Mouse (Mus musculus): Measurements from ENCODE around the gene Sin3a.

Gene Sin3a

GRCm38 (mm10) chr9:57138507-57138906 is 66.7 kb downstream of the Sin3a start:
- DNase-seq, result no peak

GRCm38 (mm10) chr9:57139110-57139509 is 67.3 kb downstream of the Sin3a start:
- no peak for DNase-seq

DNA sequence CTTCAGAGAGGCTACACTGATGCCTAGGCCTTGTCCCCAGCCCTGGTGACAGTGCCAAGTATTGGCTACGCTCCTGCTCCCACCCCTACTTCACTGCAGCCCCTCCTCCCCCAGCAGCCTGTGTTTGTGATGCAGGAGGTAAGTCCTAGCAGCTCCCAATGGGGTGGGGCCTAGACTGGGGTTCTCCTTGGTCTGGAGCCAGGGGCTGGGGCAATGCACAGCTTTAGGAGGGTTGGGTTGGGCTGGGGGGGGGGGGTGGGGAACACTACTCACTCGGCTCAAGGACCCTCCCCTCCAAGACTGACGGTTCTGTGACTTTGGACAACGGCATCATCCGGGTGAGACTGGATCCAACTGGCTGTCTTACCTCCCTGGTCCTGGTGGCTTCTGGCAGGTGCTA is 67.7 kb downstream of the Sin3a start:
- no peak for DNase-seq

- no peak for DNase-seq
These were observed 69.8 kb downstream of the Sin3a start for GRCm38 (mm10) chr9:57141417-57142353.

- DNase-seq, result no peak
These were observed 71.4 kb downstream of the Sin3a start for GRCm38 (mm10) chr9:57143212-57143611.

- peak; percentile 15 for DNase-seq
These were observed 73.0 kb downstream of the Sin3a start for GRCm38 (mm10) chr9:57144830-57145229.

DNA sequence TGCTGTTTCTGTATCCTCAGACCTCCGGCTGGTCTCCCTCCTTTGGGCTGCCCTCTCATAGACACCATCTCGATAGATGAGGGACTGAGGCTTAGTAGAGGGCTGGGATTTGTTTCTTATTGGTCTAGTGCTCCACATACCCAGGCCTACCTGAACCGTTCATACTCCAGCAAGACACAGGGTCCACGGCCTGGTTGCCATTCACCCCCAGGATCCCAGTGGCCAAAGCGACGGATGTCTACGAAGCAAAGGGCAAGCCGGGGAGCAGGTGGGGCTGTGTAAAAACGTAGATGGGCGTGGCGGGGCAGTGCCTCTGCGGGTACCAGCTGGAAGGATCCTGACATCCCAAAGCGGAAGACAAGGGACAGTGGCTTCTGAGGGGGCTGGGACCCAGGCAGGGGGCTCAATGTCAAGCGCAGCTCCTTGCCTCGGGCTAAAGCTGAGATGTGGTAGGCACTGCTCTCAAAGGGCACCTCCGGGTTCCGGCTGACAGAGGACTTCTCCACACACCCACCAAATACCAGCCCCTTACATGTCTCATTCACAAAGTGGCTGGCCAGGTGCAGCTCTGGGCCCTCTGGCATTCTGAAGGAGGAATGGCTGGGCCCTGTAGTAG is 74.7 kb downstream of the Sin3a start:
- DNase-seq, result peak; percentile 28

DNA sequence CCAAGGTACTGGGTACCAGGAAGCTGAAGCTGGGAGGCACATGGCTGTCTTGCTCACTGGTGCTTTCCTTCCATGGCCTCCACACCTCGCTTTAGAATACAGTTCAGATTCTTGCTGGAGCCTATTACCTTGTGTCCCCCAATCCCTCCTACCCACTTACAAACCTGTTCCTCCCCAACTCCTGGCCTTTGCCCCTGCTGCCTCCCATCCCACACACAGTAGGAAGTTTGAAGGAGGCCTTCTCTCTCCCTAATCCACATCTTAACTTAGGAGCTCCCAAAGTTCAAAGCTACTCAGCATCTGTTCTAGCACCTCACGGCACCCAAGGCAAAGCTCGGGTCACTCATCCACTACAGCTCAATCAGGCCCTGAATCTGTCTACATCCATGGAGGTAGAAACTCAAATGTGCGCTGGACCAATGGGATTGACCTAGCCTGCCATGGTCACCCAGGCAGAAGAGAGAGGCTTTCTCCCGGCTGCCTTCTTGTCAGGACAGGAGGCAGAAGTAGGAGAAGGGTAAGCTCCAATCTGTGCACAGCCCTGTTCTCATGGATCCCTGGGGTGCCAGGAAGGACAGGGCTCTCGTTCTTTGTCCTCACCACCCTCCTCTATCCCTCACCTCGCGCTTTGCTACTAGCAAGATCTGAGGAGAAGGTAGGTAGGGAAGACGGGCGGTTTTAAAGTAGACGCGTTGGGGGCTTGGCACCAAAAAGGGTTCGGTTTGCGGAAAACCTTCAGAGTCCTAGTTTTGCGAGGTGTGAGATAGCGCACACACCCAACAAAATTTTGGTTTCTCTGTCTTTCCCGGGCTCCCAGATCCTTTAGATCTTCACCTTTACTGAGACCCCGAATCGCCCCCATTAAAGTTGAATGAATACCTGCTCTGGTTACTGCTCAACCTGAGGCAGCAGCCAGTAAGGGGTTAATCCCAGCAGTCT is 75.6 kb downstream of the Sin3a start:
- DNase-seq, result peak; percentile 20

DNA sequence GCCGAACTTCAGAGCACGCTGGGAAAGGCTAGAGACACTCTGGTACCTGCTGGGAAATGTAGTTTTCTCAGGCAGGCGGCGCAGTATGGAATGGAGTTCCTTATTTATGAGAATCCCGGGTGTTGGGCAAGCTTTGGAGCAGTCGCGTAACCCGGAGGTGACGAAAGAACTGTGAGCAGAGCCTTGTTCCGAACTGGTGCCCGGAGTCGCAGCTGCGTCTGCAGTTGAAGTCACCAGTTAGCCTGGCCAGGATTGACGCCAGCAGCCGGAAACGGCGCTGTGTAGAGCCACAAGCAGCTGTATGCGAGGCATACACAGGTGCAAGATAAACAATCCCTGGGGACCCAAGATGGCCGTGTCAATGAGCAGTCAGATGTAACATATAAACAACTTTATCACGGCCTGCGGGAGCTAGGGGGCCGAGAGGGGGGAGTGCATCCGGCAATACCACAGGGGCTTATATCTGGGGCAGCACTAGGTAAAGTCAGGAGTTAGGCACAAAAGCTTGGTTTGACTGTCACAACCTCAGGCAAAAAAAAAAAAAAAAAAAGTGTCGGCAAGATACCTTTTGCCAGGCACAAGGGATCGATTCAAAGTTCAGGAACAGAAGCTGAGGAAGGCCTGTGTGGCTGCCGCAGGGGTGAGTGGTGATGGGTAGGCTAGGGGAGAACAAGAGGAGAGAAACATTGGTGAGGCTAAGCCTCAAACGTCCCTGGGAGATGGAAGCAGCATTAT is 76.5 kb downstream of the Sin3a start, which contains the start of gene Neil1:
Gene Neil1 (minus strand): TSS at position 162 of the 735 bp plus-strand sequence.
- peak; percentile 80 for DNase-seq

GRCm38 (mm10) chr9:57149021-57149420 is 77.2 kb downstream of the Sin3a start:
- DNase-seq, result peak; percentile 35

DNA sequence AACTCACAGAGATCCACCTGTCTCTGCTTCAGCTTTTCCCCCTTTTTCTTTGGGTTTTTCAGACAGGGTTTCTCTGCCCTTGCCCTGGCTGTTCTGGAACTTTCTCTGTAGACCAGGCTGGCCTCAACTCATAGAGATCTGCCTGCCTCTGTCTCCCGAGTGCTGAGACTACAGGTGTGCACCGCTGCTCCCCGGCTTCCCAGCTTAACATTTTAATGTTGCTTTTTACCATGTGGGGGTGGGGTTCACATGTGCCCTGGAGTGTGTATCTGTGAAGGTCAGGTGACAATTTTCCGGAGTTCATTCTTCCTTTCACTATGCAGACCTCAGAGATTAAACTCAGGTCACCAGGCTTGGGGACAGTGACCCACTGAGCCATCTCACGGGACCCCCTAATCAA is 78.4 kb downstream of the Sin3a start:
- no peak for DNase-seq

GRCm38 (mm10) chr9:57152331-57152730 is 80.5 kb downstream of the Sin3a start:
- peak; percentile 55 for DNase-seq

DNA sequence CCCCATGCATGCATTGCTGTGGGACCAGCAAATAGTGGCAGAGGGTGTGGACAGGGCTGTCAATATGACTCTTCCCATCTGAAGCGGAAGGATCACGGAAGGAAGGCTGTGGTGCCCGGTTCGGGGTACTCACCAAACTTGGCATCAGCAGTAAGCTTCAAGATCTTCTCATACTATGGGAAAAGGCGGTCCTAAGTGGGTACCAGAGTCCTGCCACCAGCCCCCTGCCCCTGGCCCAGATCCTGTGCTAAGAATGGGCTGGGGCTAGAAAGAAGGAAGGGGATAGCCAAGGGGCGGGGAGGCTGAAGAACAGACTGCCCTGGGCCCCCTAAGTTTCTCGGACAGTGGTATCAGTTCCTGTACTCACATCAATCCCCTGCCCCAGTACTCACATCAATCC is 84.5 kb downstream of the Sin3a start:
- no peak for DNase-seq

DNA sequence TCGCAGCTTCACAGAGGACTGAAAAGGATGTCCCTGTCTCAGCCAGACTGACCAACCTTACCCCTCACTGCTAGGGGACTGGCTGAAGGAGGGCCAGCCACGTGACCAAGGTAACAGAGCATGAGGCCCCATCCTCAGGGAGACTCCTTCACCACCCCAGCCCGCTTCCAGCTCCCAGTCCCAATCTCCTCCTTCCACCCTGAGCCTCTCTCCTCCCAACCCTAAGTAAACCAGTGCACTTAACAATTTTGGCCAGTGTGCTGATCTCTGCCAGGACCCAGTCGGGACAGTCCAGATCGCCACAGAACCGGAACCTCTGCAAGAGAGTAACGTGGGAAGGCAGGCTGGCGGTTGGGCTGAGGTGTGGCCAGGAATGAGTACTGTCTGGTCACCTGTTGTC is 85.0 kb downstream of the Sin3a start:
- peak; percentile 14 for DNase-seq

- peak; percentile 53 for DNase-seq
These were observed 85.7 kb downstream of the Sin3a start for GRCm38 (mm10) chr9:57157499-57157898.

DNA sequence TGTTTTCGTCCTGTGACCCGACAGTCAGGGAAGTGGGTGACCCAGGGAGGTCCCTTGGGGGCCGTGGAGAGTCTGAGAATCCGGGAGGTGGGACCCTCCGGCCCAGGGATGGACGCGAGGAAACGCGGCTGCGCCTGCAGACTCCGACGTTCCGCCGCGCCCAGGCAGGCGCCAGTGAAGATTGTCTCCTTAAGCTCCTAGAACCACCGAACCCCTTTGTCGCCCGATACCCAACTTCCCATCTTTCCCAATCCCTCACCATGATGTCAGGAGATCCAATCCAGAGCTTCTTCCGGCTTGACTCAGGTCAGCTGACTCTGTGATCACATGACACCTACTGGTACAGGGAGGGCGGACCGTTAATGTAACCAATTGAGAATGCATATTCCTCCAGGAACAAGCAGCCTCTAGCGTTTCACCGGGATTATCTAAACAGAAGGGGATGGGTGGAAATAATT is 86.2 kb downstream of the Sin3a start, which contains the start of gene Commd4:
Gene Commd4 (minus strand): TSS at position 319 of the 458 bp plus-strand sequence.
- DNase-seq, result peak; percentile 84

DNA sequence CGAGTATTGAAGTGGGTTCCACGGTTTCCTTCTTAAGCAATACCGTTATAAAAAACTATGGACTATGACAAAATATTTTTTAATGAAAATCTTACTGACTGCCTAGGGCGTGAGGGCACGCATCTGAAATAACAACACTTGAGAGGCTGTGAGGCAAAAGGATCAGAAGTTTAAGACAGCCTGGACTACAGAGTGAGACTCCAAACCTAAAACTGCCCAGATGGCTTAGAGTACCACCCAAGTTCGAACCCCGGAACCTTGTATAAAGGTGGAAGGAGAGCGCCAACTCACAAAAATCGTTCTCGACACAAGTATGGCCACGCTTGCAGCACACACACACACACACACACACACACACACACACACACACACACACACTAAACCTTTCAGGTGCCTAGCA is 86.7 kb downstream of the Sin3a start:
- peak; percentile 13 for DNase-seq

DNA sequence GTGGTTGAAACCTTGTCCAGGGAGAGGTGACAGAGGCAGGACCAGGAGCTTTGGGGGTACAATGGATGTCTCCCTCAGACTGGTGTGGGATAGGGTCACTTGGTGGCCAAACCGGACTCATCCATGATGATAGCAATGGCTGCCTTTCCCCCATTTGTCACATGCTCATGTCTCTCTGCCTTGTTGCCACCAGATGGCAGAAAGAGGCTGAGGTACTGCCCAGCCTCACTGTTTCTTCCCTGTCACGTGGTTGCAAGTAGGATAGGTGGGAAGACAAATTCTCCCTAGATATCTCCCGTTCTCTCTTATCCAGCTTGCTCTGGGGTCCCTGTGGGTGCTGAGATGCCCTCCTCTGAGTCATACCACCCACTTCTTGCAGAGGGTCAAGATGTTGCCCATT is 90.7 kb downstream of the Sin3a start:
- DNase-seq, result peak; percentile 7

DNA sequence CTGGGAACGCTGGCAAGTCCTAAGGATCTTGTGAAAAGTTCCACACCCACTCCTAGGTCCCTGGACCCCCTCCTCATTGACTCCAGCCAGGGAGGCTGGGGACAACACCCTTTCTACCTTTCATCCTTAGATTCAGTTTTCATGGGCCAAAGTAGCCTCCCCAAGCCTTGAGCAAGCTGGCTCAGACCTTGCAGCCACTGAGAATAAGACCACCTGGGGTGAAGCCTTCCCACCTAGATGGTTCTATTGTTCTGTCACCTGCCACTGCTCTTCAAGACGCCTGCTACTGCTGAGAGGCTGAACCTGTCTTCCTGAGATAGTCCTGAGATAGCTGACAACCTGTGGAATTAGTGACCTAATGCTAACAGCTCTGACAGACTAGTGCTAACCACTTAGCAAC is 91.3 kb downstream of the Sin3a start:
- DNase-seq, result no peak

GRCm38 (mm10) chr9:57166173-57166572 is 94.3 kb downstream of the Sin3a start:
- no peak for DNase-seq

DNA sequence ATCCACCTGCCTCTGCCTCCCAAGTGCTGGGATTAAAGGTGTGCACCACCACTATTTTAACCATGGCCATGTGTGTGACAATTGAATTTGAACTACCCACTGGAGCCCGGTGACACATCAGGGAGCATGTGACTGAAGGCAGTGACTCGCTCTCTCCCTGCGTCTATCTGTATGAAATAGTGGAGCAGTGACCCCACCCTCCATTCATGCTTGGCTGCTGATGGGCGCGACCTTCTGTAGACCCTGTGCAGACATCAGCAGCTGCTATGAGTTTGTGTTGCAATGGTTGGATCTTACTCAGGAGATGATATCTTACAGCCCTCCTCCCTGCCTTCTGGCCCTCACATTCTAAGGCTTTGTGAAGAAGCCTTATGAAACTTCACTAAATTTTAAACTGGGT is 96.6 kb downstream of the Sin3a start:
- DNase-seq, result no peak

Measured in thymus, postnatal 4 days (tissue).